Mouse (Mus musculus) 3134 (cell line): ENCODE measurements around the gene Pdgfa.

ENCODE experiments used
- DNase-seq: peaks from one replicate; pipeline ENCODE4 v3.0.0-alpha.2; 2011; ENCODE audit warnings: low spot score; ENCODE audit not compliant: insufficient read length; ENCODE audit errors: extremely low read depth

Gene Pdgfa

DNA sequence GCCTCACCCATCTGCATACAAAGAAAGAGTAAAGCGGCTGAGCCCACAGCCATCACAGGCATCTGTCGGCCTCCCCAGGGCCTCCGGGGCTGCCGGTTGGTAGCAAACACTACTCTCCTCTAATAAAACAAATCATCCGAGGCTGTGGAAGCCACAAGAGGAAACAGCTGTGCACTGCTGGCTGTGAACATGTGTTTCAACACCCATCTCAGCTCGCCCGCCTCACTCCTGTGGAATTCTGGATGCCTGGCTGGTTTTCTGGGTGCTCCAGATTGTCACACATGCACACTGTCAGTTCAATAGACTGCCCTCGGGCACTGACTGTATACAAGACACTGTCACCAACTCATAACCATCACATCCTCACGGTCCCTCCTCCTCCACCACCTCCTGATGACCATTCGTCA is 40.7 kb downstream of the Pdgfa start:
- DNase-seq: peak; percentile 34

DNA sequence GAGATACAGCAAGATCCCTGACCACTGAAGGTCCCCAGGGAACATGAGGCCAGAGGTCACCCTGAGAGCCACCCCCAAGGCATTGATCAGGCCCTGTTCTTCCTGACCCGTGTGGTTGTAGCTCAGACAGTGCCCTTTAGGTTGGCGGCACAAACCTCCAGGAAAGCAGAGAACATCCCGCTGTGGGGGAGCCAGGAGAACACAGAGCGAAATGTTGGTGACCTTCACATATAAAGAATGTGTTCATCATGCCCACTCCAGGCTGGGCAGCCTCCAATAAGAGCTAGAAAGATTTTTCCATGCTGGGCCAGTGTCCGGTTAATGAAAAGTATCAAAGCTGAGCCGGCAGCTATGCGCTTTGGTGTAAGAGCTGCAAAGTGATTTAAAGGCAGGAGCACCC is 43.2 kb downstream of the Pdgfa start:
- no peak for DNase-seq

GRCm38 (mm10) chr5:138952969-138953368 is 44.2 kb downstream of the Pdgfa start:
- peak; percentile 44 for DNase-seq

DNA sequence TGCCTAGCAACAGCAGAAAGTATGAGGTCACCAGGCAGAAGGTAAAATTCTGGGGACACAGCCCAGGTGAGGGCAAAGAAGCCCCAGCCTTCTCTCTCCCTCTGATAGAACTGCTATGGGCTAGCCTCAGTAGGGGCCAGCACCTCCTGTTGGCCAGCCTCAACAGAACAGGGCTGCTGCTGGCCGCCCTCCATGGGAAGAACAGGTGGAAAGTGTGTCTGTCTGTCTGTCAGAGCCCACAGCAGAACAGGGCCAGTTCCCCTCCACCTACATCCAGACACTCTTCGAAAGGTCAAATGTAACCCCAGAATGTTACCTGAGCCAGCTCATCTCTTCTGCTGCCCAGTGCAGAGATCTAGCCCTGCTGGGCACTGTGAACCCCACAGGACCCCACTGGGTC is 45.9 kb downstream of the Pdgfa start:
- DNase-seq: no peak

GRCm38 (mm10) chr5:138949165-138949564 is 48.0 kb downstream of the Pdgfa start:
- DNase-seq: no peak

- peak; percentile 33 for DNase-seq
These were observed 48.9 kb downstream of the Pdgfa start for GRCm38 (mm10) chr5:138948031-138948980.

DNA sequence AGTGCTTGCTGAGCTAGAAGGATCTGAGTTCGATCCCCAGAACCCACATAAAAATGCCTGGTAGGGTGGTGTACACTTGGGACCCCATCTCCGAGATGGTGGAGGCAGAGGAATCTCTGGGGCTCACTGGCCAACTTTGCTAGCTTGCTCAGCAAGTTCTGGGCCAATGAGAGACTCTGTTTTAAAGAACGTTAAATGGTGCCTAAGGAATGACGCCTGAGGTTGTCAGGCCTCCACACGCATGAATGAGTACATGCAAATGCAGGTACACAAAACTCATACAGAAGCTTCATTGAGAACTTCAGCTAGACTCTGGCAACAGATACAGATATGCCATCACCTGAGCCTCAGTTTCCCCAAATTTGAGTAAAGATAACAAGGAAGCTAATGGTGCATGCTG is 49.7 kb downstream of the Pdgfa start:
- no peak for DNase-seq

DNA sequence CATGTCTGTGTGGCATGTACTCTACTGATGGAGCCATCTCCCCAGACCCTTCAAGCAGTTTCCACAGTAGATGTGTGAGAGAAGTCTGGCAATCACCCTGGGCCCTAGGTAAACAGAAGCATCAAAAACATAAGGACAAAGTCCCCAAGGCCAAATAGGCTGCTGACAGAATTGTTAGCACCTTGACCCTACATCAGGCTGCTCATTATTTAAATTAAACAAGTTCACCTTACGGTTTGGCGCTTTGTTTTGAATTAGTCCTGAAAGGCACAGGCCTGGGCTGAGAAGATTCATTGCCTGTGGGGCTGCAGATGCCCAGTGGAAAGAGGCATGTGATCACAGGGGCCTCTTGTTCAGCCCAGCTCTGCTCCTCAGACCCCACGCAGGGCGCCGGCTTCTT is 50.2 kb downstream of the Pdgfa start:
- DNase-seq: no peak

GRCm38 (mm10) chr5:138945011-138945410 is 52.2 kb downstream of the Pdgfa start:
- DNase-seq: no peak

- DNase-seq: no peak
These were observed 52.6 kb downstream of the Pdgfa start for GRCm38 (mm10) chr5:138944551-138944950.

DNA sequence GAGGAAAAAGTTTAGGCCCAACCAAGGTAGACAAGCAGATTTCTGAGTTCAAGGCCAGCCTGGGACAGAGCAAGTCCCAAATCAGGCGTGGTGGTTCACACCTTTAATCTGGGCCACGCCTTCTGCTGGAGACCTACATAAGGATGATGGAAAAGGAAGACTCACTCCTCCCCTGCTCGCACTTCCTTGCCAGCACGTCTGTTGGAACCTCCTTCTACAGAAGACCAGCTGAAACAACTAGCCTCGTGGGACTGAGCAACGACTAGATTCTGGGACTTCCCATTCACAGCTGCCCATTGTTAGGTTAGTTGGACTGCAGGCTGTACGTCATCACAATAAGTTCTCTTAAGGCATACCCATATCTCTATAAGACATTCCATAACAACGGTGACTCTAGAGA is 55.3 kb downstream of the Pdgfa start:
- no peak for DNase-seq

- no peak for DNase-seq
These were observed 56.6 kb downstream of the Pdgfa start for GRCm38 (mm10) chr5:138940576-138940975.

- no peak for DNase-seq
These were observed 58.5 kb downstream of the Pdgfa start for GRCm38 (mm10) chr5:138938572-138939163.

DNA sequence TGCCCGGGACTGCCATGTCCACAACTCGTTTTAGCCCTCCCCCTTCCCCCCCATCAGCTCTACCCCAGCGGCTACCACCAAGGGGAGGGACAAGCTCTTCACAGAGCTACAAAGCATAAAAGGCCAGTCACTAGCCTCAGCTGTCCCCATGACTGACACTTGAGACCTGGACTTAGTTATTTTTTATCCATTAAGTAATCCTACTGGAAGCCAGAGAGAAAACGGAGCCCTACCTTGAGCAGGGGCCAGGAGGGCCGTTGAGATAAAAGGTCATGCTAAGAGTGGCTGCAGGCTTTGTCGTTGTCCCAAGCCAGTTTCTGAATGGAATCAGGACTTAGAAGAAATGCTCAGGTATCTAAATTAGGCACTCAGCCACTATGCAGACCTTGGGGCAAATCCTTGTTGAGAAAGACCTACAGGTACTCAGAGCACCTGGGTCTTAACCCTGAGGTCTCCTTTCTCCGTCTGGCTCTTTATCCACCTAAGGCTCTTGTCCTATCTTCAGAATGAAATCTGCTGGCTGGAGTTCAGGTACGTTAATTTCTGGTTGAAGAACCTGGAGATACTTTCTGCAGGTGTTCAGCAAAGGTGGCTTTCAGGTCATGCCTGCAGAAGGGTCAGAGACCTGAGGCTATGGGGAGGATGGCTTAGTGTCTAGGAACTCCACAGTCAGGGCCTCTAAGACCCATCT is 60.6 kb downstream of the Pdgfa start:
- DNase-seq: no peak

DNA sequence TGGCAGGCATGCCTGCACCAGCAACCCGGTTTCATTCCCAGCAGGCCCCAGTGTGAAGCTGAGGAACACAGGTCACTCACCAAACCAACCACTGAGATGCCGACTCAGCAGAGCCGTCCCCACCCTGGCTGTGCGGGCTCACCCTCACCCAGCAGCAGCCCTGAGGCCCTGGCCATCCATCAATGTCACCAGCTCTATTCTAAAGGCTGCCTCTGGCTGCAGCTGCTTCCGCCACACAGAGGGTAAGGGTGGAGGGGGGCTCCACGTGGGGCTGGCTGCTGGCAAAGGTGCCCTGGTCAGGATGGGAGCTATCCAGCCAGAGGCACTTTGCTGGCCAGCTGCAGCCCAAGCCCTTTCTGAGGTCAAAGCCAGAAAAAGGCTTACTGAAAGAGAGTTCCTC is 62.6 kb downstream of the Pdgfa start:
- peak; percentile 33 for DNase-seq

GRCm38 (mm10) chr5:138932460-138933432 is 64.4 kb downstream of the Pdgfa start:
- DNase-seq: no peak

- DNase-seq: no peak
These were observed 65.3 kb downstream of the Pdgfa start for GRCm38 (mm10) chr5:138931836-138932235.

GRCm38 (mm10) chr5:138929879-138930507 is 67.2 kb downstream of the Pdgfa start:
- DNase-seq: no peak
